Mouse (Mus musculus) left cerebral cortex, adult 11 months (tissue): ENCODE data around the gene Aqp2.

Experiments used
- DNase-seq: peaks from one replicate; pipeline ENCODE4 v3.0.0; 2022; ENCODE audit warnings: low spot score

Aqp2 gene

GRCm38 (mm10) chr15:99590429-99591084, 11.7 kb downstream of the Aqp2 start, which contains the start of gene Aqp5:
Gene Aqp5 (plus strand): TSS chr15:99590782.
- DNase-seq: no peak

GRCm38 (mm10) chr15:99592177-99592576, 13.3 kb downstream of the Aqp2 start:
- DNase-seq: no peak

- no peak for DNase-seq
Observed at GRCm38 (mm10) chr15:99592877-99593276, 14.0 kb downstream of the Aqp2 start.

- no peak for DNase-seq
Observed at GRCm38 (mm10) chr15:99594951-99595350, 16.1 kb downstream of the Aqp2 start.

- peak; percentile 84 for DNase-seq
Observed at GRCm38 (mm10) chr15:99596056-99596687, 17.3 kb downstream of the Aqp2 start.

GRCm38 (mm10) chr15:99596841-99597240, 18.0 kb downstream of the Aqp2 start:
- no peak for DNase-seq

- DNase-seq: no peak
Observed at GRCm38 (mm10) chr15:99597596-99597995, 18.7 kb downstream of the Aqp2 start.

GRCm38 (mm10) chr15:99599245-99600070, 20.6 kb downstream of the Aqp2 start:
- no peak for DNase-seq

GRCm38 (mm10) chr15:99600986-99601822, 22.3 kb downstream of the Aqp2 start, which contains the start of gene Aqp6:
Gene Aqp6 (plus strand): TSS chr15:99601400.
- no peak for DNase-seq

- DNase-seq: no peak
Observed at GRCm38 (mm10) chr15:99601823-99602120, 22.9 kb downstream of the Aqp2 start.

- DNase-seq: no peak
Observed at GRCm38 (mm10) chr15:99602206-99602820, 23.5 kb downstream of the Aqp2 start.

- no peak for DNase-seq
Observed at GRCm38 (mm10) chr15:99603216-99603615, 24.4 kb downstream of the Aqp2 start.

- DNase-seq: no peak
Observed at GRCm38 (mm10) chr15:99605595-99605994, 26.7 kb downstream of the Aqp2 start.

GRCm38 (mm10) chr15:99606515-99606914, 27.7 kb downstream of the Aqp2 start:
- DNase-seq: peak; percentile 51

GRCm38 (mm10) chr15:99607388-99608113, 28.7 kb downstream of the Aqp2 start:
- DNase-seq: no peak

- no peak for DNase-seq
Observed at GRCm38 (mm10) chr15:99608382-99609125, 29.7 kb downstream of the Aqp2 start.

- no peak for DNase-seq
Observed at GRCm38 (mm10) chr15:99611563-99611962, 32.7 kb downstream of the Aqp2 start.

- DNase-seq: no peak
Observed at GRCm38 (mm10) chr15:99614273-99614672, 35.4 kb downstream of the Aqp2 start.

- DNase-seq: no peak
Observed at GRCm38 (mm10) chr15:99614753-99615152, 35.9 kb downstream of the Aqp2 start.

- no peak for DNase-seq
Observed at GRCm38 (mm10) chr15:99615246-99615645, 36.4 kb downstream of the Aqp2 start.
